Comparison of ENCODE assay signal across 8 mouse cellular contexts in genomic region chr11:116307019-116307725, GRCm38 (mm10). TPM values are rescaled to one million over a fixed set of nuclear protein-coding genes. Genes with fewer than 3 reads are reported as not detected.
DNase-seq lines count a peak whose midpoint lies in the region; ATAC-seq lines count a peak whose summit lies in the region.

Exoc7 (minus strand) TSS chr11:116307233.

- H3K4me2 ChIP-seq in limb, embryonic 12.5 days, result peak within 1 kb of the TSS; percentile 85

- peak within 1 kb of the TSS; percentile 64 for H3K9ac ChIP-seq in limb, embryonic 12.5 days (replicated peaks)

- H3K27me3 ChIP-seq in limb, embryonic 12.5 days, result 0 out of 2 replicates have a peak, but pooled peaks cover 3% of the 10 kb centered on the region

- peaks cover 31% of the 10 kb centered on the region for H3K36me3 ChIP-seq in limb, embryonic 12.5 days

- ATAC-seq in CD4-positive, CD25-positive, alpha-beta regulatory T cell, adult 4 months, result no peak
- 0 out of 2 replicates have a peak, but pooled peaks have one; percentile 1 for ATAC-seq in erythroblast, adult 5-6 weeks (replicated peaks; ENCODE audit: low FRiP score, poor library complexity, severe bottlenecking)
- ATAC-seq in limb, embryonic 12.5 days (ENCODE audit: insufficient number of reproducible peaks, insufficient read depth, low FRiP score, low TSS enrichment, low read depth), result peak; percentile 26; the same call in 1 of the 2 replicates
- no peak for ATAC-seq in neutrophil, adult 5-6 weeks (ENCODE audit: extremely low read depth, insufficient number of reproducible peaks, low FRiP score, poor library complexity, severe bottlenecking)

- peak within 1 kb of the TSS; percentile 59 for H3K4me3 ChIP-seq in limb, embryonic 12.5 days (replicated peaks)

- intact Hi-C loops in heart, postnatal 14 days (cut with DNase I), result no loop called here

- peak; percentile 56 for DNase-seq in cerebellum, adult 11-12 months
- DNase-seq in cerebellum, postnatal 36 days, result no peak
- no peak for DNase-seq in heart, postnatal 14 days
- no peak for DNase-seq in kidney, postnatal 25 days

- H3K27ac ChIP-seq in limb, embryonic 12.5 days, result 0 out of 2 replicates have a peak within 1 kb of the TSS, but pooled peaks have one; percentile 25

- WGBS in limb, embryonic 12.5 days, result 86% methylated on average over 10 of the region's 10 CpGs

- peaks cover 9% of the 10 kb centered on the region for H3K4me1 ChIP-seq in limb, embryonic 12.5 days (replicated peaks)

- no peaks in the 10 kb centered on the region for H3K9me3 ChIP-seq in limb, embryonic 12.5 days

RNA-seq across cellular contexts. Expression of gene Exoc7, which starts in this region (rescaled TPM):
- 100 to 1,000 TPM in 1 of 2 experiments, 10 to 100 TPM in 1; 98.4 to 123 TPM for polyA plus RNA-seq in CD4-positive, CD25-positive, alpha-beta regulatory T cell, adult 4 months (2017; shearing (Covaris generic))
- 12.1 and 34.6 TPM in 2 replicates for total RNA-seq in erythroblast, adult 5-6 weeks (2015; ENCODE audit: low replicate concordance)
- total RNA-seq in erythroblast, adult 5-6 weeks (2017; ENCODE audit: low replicate concordance), result 7.8 and 14.1 TPM in 2 replicates
- 10 to 100 TPM; 44.3 to 52.3 TPM for total RNA-seq in heart, postnatal 14 days (2021)
- 77.6 and 82.8 TPM in 2 replicates for polyA plus RNA-seq in limb, embryonic 12.5 days (2016; fragmentation: Nextera tagmentation; extraction: Ambion mirVana)
- 30.4 and 46.9 TPM in 2 replicates for total RNA-seq in neutrophil, adult 5-6 weeks (2017)

Comparison
In these comparisons a context has a peak if more than half of its experiments do, and no peak if none do; other contexts are left out.
1. ATAC-seq: peak in erythroblast, adult 5-6 weeks (single experiment) and limb, embryonic 12.5 days (single experiment); none in CD4-positive, CD25-positive, alpha-beta regulatory T cell, adult 4 months (single experiment) and neutrophil, adult 5-6 weeks (single experiment).